Mouse (Mus musculus): ENCODE results near the gene Rasl10b. TPM values are rescaled to one million over a fixed set of nuclear protein-coding genes. Genes with fewer than 3 reads are reported as not detected.

Gene Rasl10b
- total RNA-seq (2022): 100 to 1,000 TPM; 253 to 298 (median 277) TPM

GRCm38 (mm10) chr11:83409087-83409754, at the start of gene Rasl10b:
Gene Rasl10b (plus strand): TSS chr11:83409137.
- no peak for DNase-seq (ENCODE audit: low spot score in 2 of 2)

GRCm38 (mm10) chr11:83364656-83365055, 44.3 kb upstream of the Rasl10b start:
- DNase-seq (ENCODE audit: low spot score in 2 of 2): no peak

- peak in 1 of 2 experiments; percentile 24 for DNase-seq (ENCODE audit: low spot score in 2 of 2)
Measured at GRCm38 (mm10) chr11:83371267-83371666, 37.7 kb upstream of the Rasl10b start.

- DNase-seq (ENCODE audit: low spot score in 2 of 2): no peak
Measured at GRCm38 (mm10) chr11:83379745-83380341, 29.1 kb upstream of the Rasl10b start.

- DNase-seq (ENCODE audit: low spot score in 2 of 2): no peak
Measured at GRCm38 (mm10) chr11:83382876-83383531, 25.9 kb upstream of the Rasl10b start.

GRCm38 (mm10) chr11:83383532-83383887, 25.4 kb upstream of the Rasl10b start:
- DNase-seq (ENCODE audit: low spot score in 2 of 2): no peak

GRCm38 (mm10) chr11:83393062-83393461, 15.9 kb upstream of the Rasl10b start:
- no peak for DNase-seq (ENCODE audit: low spot score in 2 of 2)

GRCm38 (mm10) chr11:83394802-83395439, 14.0 kb upstream of the Rasl10b start:
- no peak for DNase-seq (ENCODE audit: low spot score in 2 of 2)

- DNase-seq (ENCODE audit: low spot score in 2 of 2): no peak
Measured at GRCm38 (mm10) chr11:83397626-83398025, 11.3 kb upstream of the Rasl10b start.

- no peak for DNase-seq (ENCODE audit: low spot score in 2 of 2)
Measured at GRCm38 (mm10) chr11:83398724-83399123, 10.2 kb upstream of the Rasl10b start.

DNA sequence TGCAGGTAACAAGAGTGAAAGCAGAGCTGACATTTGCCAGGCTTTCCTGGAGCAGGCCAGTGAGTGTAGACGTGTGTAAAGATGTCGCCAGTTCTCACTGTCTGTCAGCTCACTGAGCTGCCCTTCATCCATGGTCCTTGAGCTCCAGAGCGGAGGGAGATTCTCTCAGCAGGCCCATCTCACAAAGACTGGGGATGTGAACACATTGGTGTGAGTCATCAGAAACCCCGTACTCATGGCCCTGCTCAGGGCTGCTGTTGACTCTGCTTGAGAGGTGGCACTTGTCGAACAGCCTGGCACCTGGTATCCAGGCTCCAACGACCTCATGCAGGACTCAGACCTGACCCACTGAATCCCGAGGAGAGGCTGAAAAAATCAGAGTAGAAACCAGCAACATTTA, 5.2 kb upstream of the Rasl10b start:
- no peak for DNase-seq (ENCODE audit: low spot score in 2 of 2)

DNA sequence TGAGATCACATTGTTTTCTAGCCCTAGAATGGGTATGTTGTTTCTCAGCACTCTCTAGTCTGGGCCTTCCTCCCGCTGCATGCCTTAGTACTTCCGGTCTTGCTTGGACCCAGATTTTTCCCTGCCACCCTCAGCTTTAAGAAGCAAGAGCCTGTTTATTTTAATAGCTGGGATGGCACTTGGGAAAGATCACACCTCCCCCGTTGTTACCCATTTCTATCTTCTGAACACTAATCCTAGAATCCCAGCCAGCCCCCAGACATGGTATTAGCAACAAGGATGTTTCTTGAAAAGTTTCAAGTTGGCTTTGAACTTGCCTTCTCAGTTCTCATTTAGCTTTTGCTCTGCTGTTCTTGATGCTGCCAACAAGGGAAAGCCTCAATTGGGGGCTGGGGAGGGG, 2.5 kb upstream of the Rasl10b start:
- peak in 1 of 2 experiments; percentile 48 for DNase-seq (ENCODE audit: low spot score in 2 of 2)

DNA sequence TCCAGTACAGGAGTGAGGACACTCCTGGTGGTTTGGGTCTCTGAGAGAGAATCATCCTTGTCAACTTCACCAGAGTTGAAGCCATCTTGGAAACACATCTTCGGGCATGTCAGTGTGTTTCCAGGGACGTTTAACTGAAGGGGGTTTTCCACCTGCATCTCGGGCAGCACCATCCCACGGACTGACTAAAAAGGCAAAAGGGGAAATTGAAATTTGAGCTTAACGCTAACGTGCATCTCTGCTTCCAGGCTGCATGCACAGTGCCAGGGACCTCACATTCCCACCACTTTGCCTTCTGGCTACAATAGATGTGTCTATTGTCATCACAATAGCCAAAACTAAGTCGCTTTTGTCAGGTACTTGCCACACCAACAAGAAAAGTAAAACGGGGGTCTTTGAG, 695 bp upstream of the Rasl10b start:
- DNase-seq (ENCODE audit: low spot score in 2 of 2): no peak

DNA sequence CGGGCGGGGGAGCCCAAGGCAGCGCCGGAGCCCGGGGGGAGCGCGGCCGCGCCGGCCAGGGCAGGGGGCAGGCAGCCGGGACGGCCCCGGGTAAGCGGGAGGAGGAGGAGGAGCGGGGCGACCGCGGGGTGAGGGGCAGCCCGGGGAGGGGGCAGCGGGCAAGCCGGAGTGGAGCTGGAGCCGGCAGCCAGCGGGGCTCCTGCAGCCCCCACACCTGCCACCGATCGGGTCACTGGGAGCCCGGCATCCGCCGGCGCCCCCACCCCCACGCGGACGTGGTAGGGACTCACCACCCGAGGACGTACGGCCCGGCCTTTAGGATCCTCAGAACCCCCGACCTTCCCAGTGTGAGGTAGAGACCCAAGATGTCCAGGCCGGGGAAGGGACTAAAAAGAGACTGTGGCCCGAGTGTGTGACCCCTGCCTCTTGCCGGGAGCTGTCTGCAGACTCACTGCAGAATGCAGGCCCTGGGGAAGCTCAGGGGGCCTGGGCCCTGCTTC, 905 bp downstream of the Rasl10b start:
- DNase-seq (ENCODE audit: low spot score in 2 of 2): no peak

DNA sequence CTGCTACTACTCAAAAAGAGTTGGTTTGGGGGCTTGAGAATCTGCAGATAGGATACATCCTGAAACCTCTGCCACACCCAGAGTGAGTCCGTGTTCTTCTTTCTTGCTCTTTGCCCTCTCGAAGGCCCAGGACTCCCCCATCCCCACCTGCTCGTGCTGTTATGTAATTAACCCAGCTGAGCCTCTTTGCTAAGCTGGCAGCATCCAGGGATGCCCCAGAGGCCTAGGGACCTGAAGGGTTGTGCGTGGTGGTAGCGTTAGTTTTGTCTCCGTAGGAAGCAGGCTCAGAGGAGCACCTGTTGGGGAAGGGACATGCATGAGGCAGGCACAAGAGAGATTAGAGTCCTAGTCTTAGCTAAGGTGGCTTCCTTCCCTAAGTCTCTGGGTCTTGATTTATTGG, 1.6 kb downstream of the Rasl10b start:
- DNase-seq (ENCODE audit: low spot score in 2 of 2): no peak

DNA sequence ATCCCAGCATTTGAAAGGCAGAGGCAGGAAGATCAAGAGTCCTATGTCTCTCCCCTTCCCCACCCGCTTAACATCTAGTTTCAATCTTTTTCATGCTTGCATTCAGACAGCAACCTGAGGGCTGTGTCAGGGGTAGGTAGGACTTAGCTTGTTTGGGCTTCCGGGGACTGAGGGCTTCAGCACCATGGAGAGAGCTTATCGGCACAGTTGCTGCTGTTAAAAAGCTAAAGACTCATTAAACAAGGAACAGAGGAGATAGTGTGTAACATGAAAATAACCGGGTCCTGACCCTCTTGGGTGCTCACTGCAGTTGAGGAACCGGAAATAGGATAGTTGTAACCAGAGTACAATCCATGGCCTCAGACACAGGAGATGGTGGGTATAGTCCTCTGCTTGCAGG, 8.1 kb downstream of the Rasl10b start:
- DNase-seq (ENCODE audit: low spot score in 2 of 2): no peak

DNA sequence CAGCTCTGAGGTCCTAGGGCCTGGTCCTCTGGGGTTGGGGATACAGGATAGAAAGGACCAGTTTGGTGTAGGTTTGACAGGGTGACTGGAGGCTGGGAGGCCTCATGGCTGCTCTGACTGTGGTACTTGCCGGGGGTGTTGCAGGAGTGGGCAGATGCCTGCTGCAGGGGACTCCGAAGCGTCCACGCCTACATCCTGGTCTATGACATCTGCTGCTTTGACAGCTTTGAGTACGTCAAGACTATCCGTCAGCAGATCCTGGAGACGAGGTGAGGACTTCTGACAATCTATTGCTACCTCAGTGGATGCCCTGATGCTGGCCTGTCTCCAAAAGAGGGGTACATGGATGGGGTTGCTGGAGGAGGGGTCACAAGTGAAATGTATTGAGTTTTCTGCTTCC, 8.8 kb downstream of the Rasl10b start:
- peak in 1 of 2 experiments; percentile 45 for DNase-seq (ENCODE audit: low spot score in 2 of 2)

- peak in 1 of 2 experiments; percentile 80 for DNase-seq (ENCODE audit: low spot score in 2 of 2)
Measured at GRCm38 (mm10) chr11:83418566-83418965, 9.6 kb downstream of the Rasl10b start.

- DNase-seq (ENCODE audit: low spot score in 2 of 2): no peak
Measured at GRCm38 (mm10) chr11:83420338-83420737, 11.4 kb downstream of the Rasl10b start.

GRCm38 (mm10) chr11:83421305-83421704, 12.4 kb downstream of the Rasl10b start:
- no peak for DNase-seq (ENCODE audit: low spot score in 2 of 2)

DNA sequence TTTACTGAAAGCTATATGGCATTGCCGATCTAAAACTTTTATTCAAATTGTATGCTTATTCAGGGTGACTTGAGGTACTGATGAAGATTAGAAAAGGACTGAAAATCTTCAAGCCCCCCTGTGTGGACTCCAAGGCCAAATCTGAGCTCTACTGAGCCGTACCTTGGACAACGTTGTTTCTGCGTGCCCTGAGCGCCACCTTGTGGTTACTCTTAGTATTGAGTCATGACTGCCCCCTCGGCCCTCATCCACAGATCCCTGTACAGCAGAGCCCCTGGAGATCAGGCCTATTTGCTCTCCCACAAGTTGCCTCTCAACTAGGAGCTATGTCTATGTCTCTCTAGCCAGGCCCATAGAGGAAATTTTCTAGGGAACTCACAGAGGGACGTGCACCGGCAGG, 15.7 kb downstream of the Rasl10b start:
- peak in 1 of 2 experiments; percentile 60 for DNase-seq (ENCODE audit: low spot score in 2 of 2)

DNA sequence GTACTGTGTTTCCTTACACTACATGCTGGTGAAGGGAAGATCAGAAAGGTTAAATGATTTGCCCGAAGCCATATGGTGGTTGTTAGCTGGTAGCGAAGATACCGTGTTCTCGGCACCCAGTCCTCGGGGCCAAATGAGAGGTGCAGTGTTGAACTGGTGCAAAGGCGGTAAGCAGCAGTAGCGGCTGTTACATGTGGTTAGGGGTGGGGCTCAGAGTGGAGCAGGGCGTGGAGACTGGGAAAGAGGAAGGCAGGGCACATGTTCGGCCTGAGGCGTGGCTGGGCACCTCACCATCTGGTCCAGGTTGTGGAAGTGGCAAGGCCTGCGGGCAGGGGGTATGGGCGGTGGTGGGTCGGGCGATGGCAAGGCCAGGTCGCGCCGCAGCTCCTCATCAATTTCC, 18.0 kb downstream of the Rasl10b start:
- DNase-seq (ENCODE audit: low spot score in 2 of 2): no peak

Measured in left cerebral cortex, adult 8-10 months (tissue).